Mouse (Mus musculus) frontal cortex, adult (tissue): ENCODE measurements around the gene Dgkz.

ENCODE experiments used
- ATAC-seq: cut with Nextera tagmentation; 2 replicates; pipeline ENCODE4 v1.9.2; 2017; ENCODE audit warnings: mild to moderate bottlenecking, moderate library complexity, mixed read lengths; ENCODE audit not compliant: low TSS enrichment

Gene Dgkz

GRCm38 (mm10) chr2:91934826-91935525 lies 40.7 kb downstream of the Dgkz start:
- no peak for ATAC-seq

GRCm38 (mm10) chr2:91934016-91934415 lies 41.6 kb downstream of the Dgkz start:
- no peak for ATAC-seq

GRCm38 (mm10) chr2:91933471-91933870 lies 42.2 kb downstream of the Dgkz start:
- ATAC-seq, result no peak

- no peak for ATAC-seq
Observed at GRCm38 (mm10) chr2:91932737-91933350, 42.8 kb downstream of the Dgkz start.

- no peak for ATAC-seq
Observed at GRCm38 (mm10) chr2:91932160-91932711, 43.4 kb downstream of the Dgkz start, which contains the start of gene Mdk. Gene Mdk, minus strand, starts transcription at chr2:91932297.

GRCm38 (mm10) chr2:91931328-91932159 lies 44.1 kb downstream of the Dgkz start:
- no peak for ATAC-seq

GRCm38 (mm10) chr2:91930761-91931291 lies 44.8 kb downstream of the Dgkz start:
- no peak for ATAC-seq

GRCm38 (mm10) chr2:91929936-91930335 lies 45.7 kb downstream of the Dgkz start:
- ATAC-seq, result no peak

GRCm38 (mm10) chr2:91929455-91929854 lies 46.2 kb downstream of the Dgkz start:
- ATAC-seq, result no peak

GRCm38 (mm10) chr2:91928534-91929350 lies 46.9 kb downstream of the Dgkz start:
- ATAC-seq, result 0 out of 2 replicates have a peak, but pooled peaks have one; percentile 14

GRCm38 (mm10) chr2:91927826-91928533 lies 47.7 kb downstream of the Dgkz start:
- 0 out of 2 replicates have a peak, but pooled peaks have one; percentile 17 for ATAC-seq

GRCm38 (mm10) chr2:91926949-91927348 lies 48.7 kb downstream of the Dgkz start, which contains the start of gene Chrm4:
Gene Chrm4, plus strand, starts transcription at chr2:91927249.
- no peak for ATAC-seq

GRCm38 (mm10) chr2:91925442-91925841 lies 50.2 kb downstream of the Dgkz start:
- peak; percentile 51 for ATAC-seq

- ATAC-seq, result no peak
Observed at GRCm38 (mm10) chr2:91924726-91925125, 50.9 kb downstream of the Dgkz start.

GRCm38 (mm10) chr2:91923415-91924337 lies 52.0 kb downstream of the Dgkz start:
- ATAC-seq, result no peak

GRCm38 (mm10) chr2:91922586-91923414 lies 52.9 kb downstream of the Dgkz start:
- ATAC-seq, result no peak

GRCm38 (mm10) chr2:91921790-91922570 lies 53.7 kb downstream of the Dgkz start:
- ATAC-seq, result peak; percentile 42
